Mouse (Mus musculus): ENCODE data around the gene Ago3. TPM values are rescaled to one million over a fixed set of nuclear protein-coding genes. Genes with fewer than 3 reads are reported as not detected.

Ago3 gene
- total RNA-seq, 2 experiments from 2014 or later, result 35.9 to 36.0 TPM

DNA sequence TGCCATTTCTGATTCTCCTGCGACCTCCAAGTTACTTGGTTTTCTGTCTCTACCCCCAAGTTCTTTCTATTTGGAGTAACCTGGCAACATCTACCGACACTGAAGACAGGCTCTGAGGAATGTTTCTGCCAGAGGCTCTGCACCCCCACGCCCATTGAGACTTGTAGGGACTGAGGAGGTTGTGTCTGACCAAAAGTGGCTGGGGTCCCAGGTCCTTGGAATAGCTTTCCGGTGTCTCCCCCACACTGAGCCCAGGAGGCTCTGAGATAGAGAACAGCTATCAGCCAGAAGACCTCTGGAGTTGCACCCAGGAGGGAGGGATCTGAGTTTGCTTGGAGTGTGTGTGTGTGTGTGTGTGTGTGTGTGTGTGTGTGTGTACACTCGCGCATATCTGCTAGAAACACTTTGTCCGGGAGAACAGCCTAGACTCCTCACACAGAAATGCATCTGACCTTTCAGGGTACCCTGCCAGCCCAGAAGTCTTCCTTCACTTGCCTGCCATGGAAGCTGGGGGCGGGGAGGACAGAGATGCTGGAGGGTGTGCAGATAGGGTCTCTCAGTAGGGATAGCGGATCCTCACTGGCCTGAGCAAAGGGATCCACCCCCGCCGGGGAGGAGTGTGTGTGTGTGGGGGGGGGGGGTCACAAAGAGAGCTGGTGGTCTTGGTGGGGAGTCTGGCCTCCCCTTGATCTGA lies 141.9 kb downstream of the Ago3 start:
- DNase-seq (ENCODE audit: low spot score in 2 of 2), result no peak
- intact Hi-C loops (cut with DNase I), result no loop called here

DNA sequence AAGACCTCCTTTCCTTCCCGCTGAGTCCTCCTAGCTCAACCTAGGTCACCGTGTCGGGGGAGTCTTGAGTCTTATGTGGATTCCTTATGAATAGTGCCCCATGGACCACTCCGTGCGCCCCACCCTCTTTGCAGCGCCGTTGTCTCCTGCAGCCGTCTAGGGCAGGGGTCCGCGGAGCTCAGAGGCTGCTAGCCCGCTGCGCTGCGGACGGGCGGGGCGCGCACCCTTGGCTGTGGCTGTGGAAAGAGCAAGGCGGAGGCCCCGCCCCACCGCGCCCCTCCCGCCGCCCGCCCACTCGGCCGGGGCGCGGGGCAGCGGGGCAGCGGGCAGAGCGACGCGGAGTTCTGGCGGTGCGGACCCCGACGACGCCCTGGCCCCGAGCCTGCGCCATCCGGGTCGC lies 142.9 kb downstream of the Ago3 start, which contains the start of gene Col8a2:
Gene Col8a2, plus strand, starts transcription at position 302 of the 400 bp plus-strand sequence.
- no peak for DNase-seq (ENCODE audit: low spot score in 2 of 2)
- intact Hi-C loops (cut with DNase I), result no loop called here

DNA sequence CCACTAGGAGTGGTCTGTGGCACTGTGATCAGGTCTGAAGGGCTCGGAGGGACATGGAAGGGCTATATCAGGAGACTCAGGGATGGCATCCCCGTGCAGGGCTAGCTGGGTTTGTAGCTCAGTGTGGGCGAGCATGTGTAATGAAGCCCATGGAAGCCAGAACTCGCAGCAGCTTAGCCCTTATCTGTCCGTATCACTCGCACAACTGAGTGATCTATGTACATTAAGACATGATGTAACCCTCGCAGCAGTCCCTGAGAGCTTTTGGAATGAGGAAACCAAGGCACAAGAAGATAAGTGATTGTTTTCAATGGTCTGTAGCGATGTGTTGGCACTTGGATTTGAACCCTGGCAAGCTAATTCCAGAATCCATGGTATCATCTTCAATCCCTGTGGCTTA lies 145.8 kb downstream of the Ago3 start:
- intact Hi-C loops (cut with DNase I), result no loop called here
- no peak for DNase-seq (ENCODE audit: low spot score in 2 of 2)

DNA sequence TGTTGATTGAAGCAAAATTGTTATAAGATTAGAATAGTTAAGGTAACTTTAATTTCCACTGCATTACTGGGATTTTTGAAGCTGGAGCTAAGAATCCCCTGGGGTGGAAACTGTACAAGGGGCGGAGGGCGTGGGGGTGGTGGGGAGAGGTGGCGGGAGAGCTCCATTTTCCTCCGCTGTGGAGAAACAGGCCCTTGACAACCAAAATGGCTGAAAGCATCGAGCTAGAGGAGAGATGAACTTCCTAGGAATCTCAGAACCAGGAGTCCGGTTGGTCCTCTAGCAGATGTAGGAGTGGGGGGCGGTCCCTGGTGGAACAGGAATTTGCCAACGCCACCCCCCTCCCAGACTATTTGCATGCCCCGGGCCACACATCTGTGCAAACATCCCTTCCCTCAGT lies 147.7 kb downstream of the Ago3 start:
- intact Hi-C loops (cut with DNase I), result no loop called here
- no peak for DNase-seq (ENCODE audit: low spot score in 2 of 2)

Other genes starting within 250 kb of the Ago3 start
- 100 to 1,000 TPM; 133 to 147 TPM for gene Thrap3, start 226.8 kb downstream of the Ago3 start, total RNA-seq (2021)
- gene Map7d1, start 173.2 kb downstream of the Ago3 start, total RNA-seq (2021), result 100 to 1,000 TPM; 253 to 255 TPM
- gene Trappc3, start 167.2 kb downstream of the Ago3 start, total RNA-seq (2021), result 10 to 100 TPM; 77.4 to 79.4 TPM
- gene Col8a2, start 142.8 kb downstream of the Ago3 start, total RNA-seq (2021), result 1 to 10 TPM; 1.1 to 1.7 TPM
- 10 to 100 TPM; 23.9 to 27.0 TPM for gene Adprhl2, start 107.9 kb downstream of the Ago3 start, total RNA-seq (2021)
- 1 to 10 TPM; 2.1 to 2.5 TPM for gene Tekt2, start 103.9 kb downstream of the Ago3 start, total RNA-seq (2021)
- 10 to 100 TPM; 45.7 to 47.2 TPM for gene Ago1, start 39.0 kb upstream of the Ago3 start, total RNA-seq (2021)
- 1 to 10 TPM; 5.9 to 8.4 TPM for gene Ago4, start 103.9 kb upstream of the Ago3 start, total RNA-seq (2021)
- 1 to 10 TPM; 1.2 to 1.6 TPM for gene Clspn, start 127.4 kb upstream of the Ago3 start, total RNA-seq (2021)
- 10 to 100 TPM; 74.8 to 76.0 TPM for gene 5730409E04Rik, start 180.3 kb upstream of the Ago3 start, total RNA-seq (2021)
- gene Psmb2, start 248.1 kb upstream of the Ago3 start, total RNA-seq (2021), result 10 to 100 TPM; 92.5 to 93.7 TPM